Mouse (Mus musculus): ENCODE results near the gene Ankib1. TPM values are rescaled to one million over a fixed set of nuclear protein-coding genes. Genes with fewer than 3 reads are reported as not detected.
"Not testable (repeated sequence)": the region's sequence is repeated elsewhere in the genome, so short reads cannot be mapped to it uniquely, and the experiment has no call there.

Gene Ankib1
- polyA plus RNA-seq, 1 experiment, result 10.5 TPM

DNA sequence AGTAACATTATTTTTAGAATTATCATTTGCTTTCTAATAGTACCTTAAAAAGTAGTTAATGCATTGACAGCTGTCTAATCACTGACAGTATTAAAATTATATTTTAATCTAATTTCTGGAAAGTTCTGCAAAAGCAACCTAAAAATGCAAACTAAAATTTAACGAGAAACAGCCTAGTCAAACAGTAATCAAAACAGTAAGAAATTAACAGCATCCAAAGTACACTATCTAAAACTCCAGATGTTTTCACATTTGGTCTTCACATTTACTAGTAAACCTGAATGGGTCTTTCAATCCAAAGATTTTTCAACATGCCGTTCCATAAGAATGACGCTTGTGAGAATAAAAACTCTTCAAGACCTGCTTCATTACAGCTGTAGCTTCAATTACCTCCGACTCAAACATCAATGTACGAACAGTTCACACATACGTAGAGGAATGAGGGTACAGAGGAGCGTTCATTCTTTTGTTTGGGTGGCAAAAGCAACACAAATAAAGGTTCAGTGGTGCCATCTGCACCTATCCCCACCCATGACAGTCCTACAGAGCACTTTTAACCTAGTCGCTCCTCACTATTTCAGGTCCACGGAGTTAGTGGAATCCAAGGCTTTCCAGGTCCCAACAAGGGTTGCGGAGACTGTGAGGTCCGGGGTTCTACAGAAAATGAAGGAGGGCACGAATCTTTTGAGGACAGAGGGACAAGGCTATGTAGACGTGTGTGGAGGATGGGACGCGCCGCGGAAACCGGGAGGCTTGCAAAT lies 873 bp downstream of the Ankib1 start:
- no peak for TF ChIP-seq CTCF (IDR thresholded peaks at IDR 0.05; ENCODE audit: borderline replicate concordance, control insufficient read depth, extremely low read depth, insufficient read depth, low read length, poor library complexity)
- TF ChIP-seq POLR2A (IDR thresholded peaks at IDR 0.05; ENCODE audit: control insufficient read depth, extremely low read depth, insufficient read depth, low read length, poor library complexity), result no peak
- DNase-seq, result no peak
- Histone ChIP-seq H3K4me3 (ENCODE audit: control insufficient read depth, insufficient read depth, low read length) (peak overlapping the region; percentile 97), H3K36me3 (ENCODE audit: control insufficient read depth, insufficient read depth, low read length) (no peaks in the 10 kb centered on the region), H3K27ac (ENCODE audit: control insufficient read depth, insufficient read depth, low read length) (peak overlapping the region; percentile 66), H3K27me3 (ENCODE audit: control insufficient read depth, insufficient read depth, low read length) (no peaks in the 10 kb centered on the region), H3K4me1 (replicated peaks; ENCODE audit: control insufficient read depth, insufficient read depth, low read length) (peaks cover 5% of the 10 kb centered on the region; the same call in 1 of the 2 replicates)
- 5% methylated on average over 18 of the region's 18 CpGs for WGBS

- Histone ChIP-seq H3K36me3 (ENCODE audit: control insufficient read depth, insufficient read depth, low read length) (no peaks in the 10 kb centered on the region), H3K27me3 (ENCODE audit: control insufficient read depth, insufficient read depth, low read length) (no peaks in the 10 kb centered on the region), H3K4me3 (ENCODE audit: control insufficient read depth, insufficient read depth, low read length) (no peak overlapping the region), H3K27ac (ENCODE audit: control insufficient read depth, insufficient read depth, low read length) (no peak overlapping the region), H3K4me1 (replicated peaks; ENCODE audit: control insufficient read depth, insufficient read depth, low read length) (peaks cover 5% of the 10 kb centered on the region; the same call in 1 of the 2 replicates)
- 34% methylated on average over 4 of the region's 4 CpGs for WGBS
- TF ChIP-seq CTCF (IDR thresholded peaks at IDR 0.05; ENCODE audit: borderline replicate concordance, control insufficient read depth, extremely low read depth, insufficient read depth, low read length, poor library complexity), result no peak
- no peak for TF ChIP-seq POLR2A (IDR thresholded peaks at IDR 0.05; ENCODE audit: control insufficient read depth, extremely low read depth, insufficient read depth, low read length, poor library complexity)
- DNase-seq, result no peak
Measured at GRCm38 (mm10) chr5:3800881-3801280, 1.8 kb downstream of the Ankib1 start.

- no peak overlapping the region for H3K4me3 ChIP-seq (ENCODE audit: control insufficient read depth, insufficient read depth, low read length)
- no peak overlapping the region for H3K27ac ChIP-seq (ENCODE audit: control insufficient read depth, insufficient read depth, low read length)
- whole genome bisulfite sequencing, result 87% methylated on average over 1 of the region's 1 CpGs
- peaks cover 5% of the 10 kb centered on the region; the same call in 1 of the 2 replicates for H3K4me1 ChIP-seq (replicated peaks; ENCODE audit: control insufficient read depth, insufficient read depth, low read length)
- no peak for DNase-seq
- no peaks in the 10 kb centered on the region for H3K27me3 ChIP-seq (ENCODE audit: control insufficient read depth, insufficient read depth, low read length)
- H3K36me3 ChIP-seq (ENCODE audit: control insufficient read depth, insufficient read depth, low read length), result no peaks in the 10 kb centered on the region
- TF ChIP-seq CTCF (IDR thresholded peaks at IDR 0.05; ENCODE audit: borderline replicate concordance, control insufficient read depth, extremely low read depth, insufficient read depth, low read length, poor library complexity) (no peak), POLR2A (IDR thresholded peaks at IDR 0.05; ENCODE audit: control insufficient read depth, extremely low read depth, insufficient read depth, low read length, poor library complexity) (no peak)
Measured at GRCm38 (mm10) chr5:3800041-3800440, 2.7 kb downstream of the Ankib1 start.

DNA sequence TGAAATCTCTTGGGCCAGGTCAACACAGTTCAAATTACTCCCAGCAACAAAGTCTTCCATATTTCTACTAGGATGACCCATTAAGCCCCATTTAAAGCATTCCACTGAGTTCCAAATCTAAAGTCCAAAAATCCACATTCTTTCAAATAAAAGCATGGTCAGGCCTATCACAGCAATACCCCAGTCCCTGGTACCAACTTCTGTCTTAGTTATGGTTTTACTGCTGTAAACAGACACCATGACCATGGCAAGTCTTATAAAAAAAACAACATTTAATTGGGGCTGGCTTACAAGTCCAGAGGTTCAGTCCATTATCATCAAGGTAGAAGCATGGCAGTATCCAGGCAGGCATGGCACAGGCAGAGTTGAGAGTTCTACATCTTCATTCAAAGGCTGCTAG lies 4.1 kb downstream of the Ankib1 start:
- not testable (repeated sequence) for H3K27me3 ChIP-seq (ENCODE audit: control insufficient read depth, insufficient read depth, low read length); DNase-seq; H3K4me1 ChIP-seq (replicated peaks; ENCODE audit: control insufficient read depth, insufficient read depth, low read length); H3K27ac ChIP-seq (ENCODE audit: control insufficient read depth, insufficient read depth, low read length); H3K4me3 ChIP-seq (ENCODE audit: control insufficient read depth, insufficient read depth, low read length); H3K36me3 ChIP-seq (ENCODE audit: control insufficient read depth, insufficient read depth, low read length)

DNA sequence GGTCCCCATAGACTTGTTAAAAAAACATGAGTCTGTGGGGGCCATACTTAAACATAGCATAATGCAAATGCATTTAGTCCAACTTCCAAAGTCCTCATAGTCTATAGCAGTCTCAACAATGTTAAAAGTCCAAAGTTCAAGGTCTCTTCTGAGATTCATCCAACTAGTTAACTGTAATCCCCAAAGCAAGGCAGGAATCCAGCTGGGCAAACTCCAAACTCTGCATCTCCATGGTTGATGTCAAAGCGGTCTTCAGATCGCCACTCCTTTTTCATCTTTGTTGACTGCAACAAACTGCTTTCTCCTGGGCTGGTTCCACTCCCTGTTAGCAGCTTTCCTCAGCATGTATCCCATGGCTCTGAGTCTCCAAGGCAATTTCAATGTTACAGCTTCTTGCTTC lies 5.6 kb downstream of the Ankib1 start:
- not testable (repeated sequence) for H3K36me3 ChIP-seq (ENCODE audit: control insufficient read depth, insufficient read depth, low read length); H3K4me1 ChIP-seq (replicated peaks; ENCODE audit: control insufficient read depth, insufficient read depth, low read length); H3K4me3 ChIP-seq (ENCODE audit: control insufficient read depth, insufficient read depth, low read length); H3K27ac ChIP-seq (ENCODE audit: control insufficient read depth, insufficient read depth, low read length); H3K27me3 ChIP-seq (ENCODE audit: control insufficient read depth, insufficient read depth, low read length); DNase-seq
- WGBS, result 97% methylated on average over 2 of the region's 2 CpGs

DNA sequence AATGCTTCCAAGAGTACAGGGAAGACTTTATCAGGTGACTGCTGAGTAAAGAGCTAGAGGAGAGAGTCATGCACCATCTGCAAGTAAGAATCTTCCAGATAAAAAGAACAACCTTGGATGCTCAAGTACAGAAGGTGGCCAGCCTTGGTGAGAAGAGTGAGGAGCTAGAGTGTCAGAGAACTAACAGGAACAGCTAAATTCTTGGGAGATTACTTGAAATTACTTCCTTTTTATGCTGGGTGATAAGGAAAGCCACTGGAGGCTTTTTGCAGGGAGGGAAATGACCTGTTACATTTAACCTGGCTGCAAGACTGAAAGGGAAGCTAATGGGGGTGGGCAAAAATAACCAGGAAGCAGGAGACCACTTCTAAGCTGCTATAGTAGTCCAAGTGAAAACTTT lies 11.7 kb downstream of the Ankib1 start:
- Histone ChIP-seq H3K4me3 (ENCODE audit: control insufficient read depth, insufficient read depth, low read length) (no peak overlapping the region), H3K27ac (ENCODE audit: control insufficient read depth, insufficient read depth, low read length) (no peak overlapping the region), H3K27me3 (ENCODE audit: control insufficient read depth, insufficient read depth, low read length) (no peaks in the 10 kb centered on the region), H3K36me3 (ENCODE audit: control insufficient read depth, insufficient read depth, low read length) (no peaks in the 10 kb centered on the region), H3K4me1 (replicated peaks; ENCODE audit: control insufficient read depth, insufficient read depth, low read length) (no peaks in the 10 kb centered on the region)
- no peak for DNase-seq
- no peak for TF ChIP-seq POLR2A (IDR thresholded peaks at IDR 0.05; ENCODE audit: control insufficient read depth, extremely low read depth, insufficient read depth, low read length, poor library complexity)
- TF ChIP-seq CTCF (IDR thresholded peaks at IDR 0.05; ENCODE audit: borderline replicate concordance, control insufficient read depth, extremely low read depth, insufficient read depth, low read length, poor library complexity), result no peak

DNA sequence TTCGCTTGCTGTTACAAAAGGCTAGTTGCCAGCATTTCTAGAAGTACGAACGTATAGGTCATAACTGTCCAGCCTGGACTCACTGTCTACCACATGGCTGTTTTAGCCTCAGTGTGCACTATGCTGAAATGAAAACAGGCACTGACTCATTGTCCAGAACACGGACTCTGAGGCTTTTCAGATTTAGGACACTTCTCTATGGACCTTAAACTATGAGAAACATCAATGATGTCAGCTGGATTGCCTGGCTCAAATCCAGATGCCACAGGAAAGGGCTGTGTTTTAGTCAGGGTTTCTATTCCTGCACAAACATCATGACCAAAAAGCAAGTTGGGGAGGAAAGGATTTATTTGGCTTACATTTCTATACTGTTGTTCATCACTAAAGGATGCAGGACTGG lies 15.2 kb downstream of the Ankib1 start:
- no peak for DNase-seq
- WGBS, result 85% methylated on average over 4 of the region's 4 CpGs

More for the DNA sequence above, 15.2 kb downstream of the Ankib1 start:
- no peak overlapping the region for H3K27ac ChIP-seq (ENCODE audit: control insufficient read depth, insufficient read depth, low read length)
- TF ChIP-seq CTCF (IDR thresholded peaks at IDR 0.05; ENCODE audit: borderline replicate concordance, control insufficient read depth, extremely low read depth, insufficient read depth, low read length, poor library complexity) (no peak), POLR2A (IDR thresholded peaks at IDR 0.05; ENCODE audit: control insufficient read depth, extremely low read depth, insufficient read depth, low read length, poor library complexity) (no peak)
- H3K27me3 ChIP-seq (ENCODE audit: control insufficient read depth, insufficient read depth, low read length), result no peaks in the 10 kb centered on the region
- no peaks in the 10 kb centered on the region for H3K36me3 ChIP-seq (ENCODE audit: control insufficient read depth, insufficient read depth, low read length)
- H3K4me1 ChIP-seq (replicated peaks; ENCODE audit: control insufficient read depth, insufficient read depth, low read length), result no peaks in the 10 kb centered on the region
- no peak overlapping the region for H3K4me3 ChIP-seq (ENCODE audit: control insufficient read depth, insufficient read depth, low read length)
